Mouse (Mus musculus): ENCODE results near the gene Slc12a1.
"Not testable (repeated sequence)": the region's sequence is repeated elsewhere in the genome, so short reads cannot be mapped to it uniquely, and the experiment has no call there.

DNA sequence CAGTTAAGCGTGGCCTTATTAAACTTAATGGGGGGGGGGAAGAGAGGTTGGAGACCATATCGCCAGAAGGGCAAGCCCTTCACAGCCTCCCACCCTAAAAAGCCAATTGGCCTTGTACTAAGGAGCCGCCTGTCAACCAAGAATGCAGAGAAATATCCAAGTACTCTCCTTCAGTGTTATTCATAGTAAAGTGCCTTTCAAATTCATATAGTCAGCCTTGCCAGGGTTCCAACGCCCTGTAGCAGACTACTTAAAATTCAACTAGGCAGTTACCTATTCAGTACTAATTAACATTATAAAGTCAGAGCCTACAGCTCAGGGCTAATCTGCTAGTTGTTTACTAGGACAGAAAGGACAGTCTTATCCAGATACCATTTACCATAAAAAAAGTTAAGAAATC, 45.8 kb upstream of the Slc12a1 start:
- not testable (repeated sequence) for TF ChIP-seq CTCF, EP300 (IDR thresholded peaks at IDR 0.05; ENCODE audit: low read depth)

All from heart, postnatal 0 days (tissue).